Mouse (Mus musculus): ENCODE measurements at regions not wholly inside any gene's neighbourhood (a gene's known extent, or its start where the extent isn't known, plus 50 kb on each side); places are given as distances from the start of the nearest gene placed in this dataset.

DNA sequence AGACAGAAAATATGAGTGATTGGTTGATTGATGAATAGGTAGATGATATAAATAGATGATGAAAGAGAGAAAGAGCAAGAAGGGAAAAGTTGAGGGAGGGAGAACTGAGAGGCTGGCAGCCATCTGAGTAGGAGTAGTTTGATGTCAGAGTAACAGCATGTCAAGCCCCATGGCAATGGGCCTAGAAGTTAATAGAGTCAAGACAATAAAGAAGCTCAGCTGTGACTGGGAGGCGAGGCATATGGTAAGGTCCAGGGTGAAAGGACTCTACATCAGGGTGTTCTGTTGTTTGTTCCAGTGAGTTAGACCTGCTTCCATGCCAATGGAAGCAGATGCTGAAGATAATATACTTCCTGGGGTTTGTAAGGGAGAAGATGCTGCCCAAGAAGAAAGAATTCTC, 456.7 kb upstream of the Id2 start:
- no peak for TF ChIP-seq GATA1 (IDR thresholded peaks at IDR 0.05; ENCODE audit: borderline replicate concordance, low read length)
- TF ChIP-seq FLI1 (IDR thresholded peaks at IDR 0.05; ENCODE audit: low read length) = no peak

Data from megakaryocyte, embryonic 14.5 days (primary cell).